Mouse (Mus musculus): ENCODE measurements around the gene Mpg. TPM values are rescaled to one million over a fixed set of nuclear protein-coding genes. Genes with fewer than 3 reads are reported as not detected.

Mpg gene
- polyA plus RNA-seq, 1 experiment from 2014 or later, result 19.2 TPM

- Histone ChIP-seq H3K9ac (ENCODE audit: low read depth, low read length) (no peak overlapping the region), H3K27ac (ENCODE audit: low read depth, low read length) (peak overlapping the region; percentile 69), H3K36me3 (ENCODE audit: control insufficient read depth, insufficient read depth) (peaks cover 11% of the 10 kb centered on the region), H3K27me3 (replicated peaks; ENCODE audit: control insufficient read depth, insufficient read depth, low read length) (no peaks in the 10 kb centered on the region), H3K9me3 (ENCODE audit: control insufficient read depth) (no peaks in the 10 kb centered on the region), H3K4me3 (ENCODE audit: low read depth, low read length) (no peak overlapping the region), H3K4me2 (replicated peaks; ENCODE audit: low read depth) (no peak overlapping the region; the same call in 1 of the 2 replicates), H3K4me1 (replicated peaks; ENCODE audit: control insufficient read depth, insufficient read depth, low read length) (peaks cover 14% of the 10 kb centered on the region; the same call in 1 of the 2 replicates)
- WGBS, result 38% methylated on average over 7 of the region's 7 CpGs
- ATAC-seq, result peak; percentile 16; the same call in 1 of the 2 replicates
- no peak for TF ChIP-seq CTCF (IDR thresholded peaks at IDR 0.05; ENCODE audit: low read depth)
These were observed 842 bp upstream of the Mpg start for GRCm38 (mm10) chr11:32225222-32226104.

- TF ChIP-seq CTCF (IDR thresholded peaks at IDR 0.05; ENCODE audit: low read depth), result no peak
- no peaks in the 10 kb centered on the region for H3K9me3 ChIP-seq (ENCODE audit: control insufficient read depth)
These were observed 736 bp downstream of the Mpg start for GRCm38 (mm10) chr11:32227041-32227440.

GRCm38 (mm10) chr11:32227555-32227954 lies 1.2 kb downstream of the Mpg start:
- Histone ChIP-seq H3K4me3 (ENCODE audit: low read depth, low read length) (no peak overlapping the region), H3K9me3 (ENCODE audit: control insufficient read depth) (no peaks in the 10 kb centered on the region), H3K27me3 (replicated peaks; ENCODE audit: control insufficient read depth, insufficient read depth, low read length) (no peaks in the 10 kb centered on the region), H3K9ac (ENCODE audit: low read depth, low read length) (no peak overlapping the region), H3K4me2 (replicated peaks; ENCODE audit: low read depth) (no peak overlapping the region), H3K4me1 (replicated peaks; ENCODE audit: control insufficient read depth, insufficient read depth, low read length) (peaks cover 11% of the 10 kb centered on the region; the same call in 1 of the 2 replicates), H3K27ac (ENCODE audit: low read depth, low read length) (no peak overlapping the region), H3K36me3 (ENCODE audit: control insufficient read depth, insufficient read depth) (peaks cover 31% of the 10 kb centered on the region)
- TF ChIP-seq CTCF (IDR thresholded peaks at IDR 0.05; ENCODE audit: low read depth), result no peak
- WGBS, result 93% methylated on average over 9 of the region's 9 CpGs
- ATAC-seq, result no peak

More at GRCm38 (mm10) chr11:32227041-32227440, 736 bp downstream of the Mpg start:
- Histone ChIP-seq H3K27me3 (replicated peaks; ENCODE audit: control insufficient read depth, insufficient read depth, low read length) (no peaks in the 10 kb centered on the region), H3K4me3 (ENCODE audit: low read depth, low read length) (peak overlapping the region; percentile 75), H3K36me3 (ENCODE audit: control insufficient read depth, insufficient read depth) (peaks cover 26% of the 10 kb centered on the region), H3K4me2 (replicated peaks; ENCODE audit: low read depth) (peak overlapping the region; percentile 86), H3K9ac (ENCODE audit: low read depth, low read length) (peak overlapping the region; percentile 77), H3K4me1 (replicated peaks; ENCODE audit: control insufficient read depth, insufficient read depth, low read length) (peaks cover 14% of the 10 kb centered on the region; the same call in 1 of the 2 replicates), H3K27ac (ENCODE audit: low read depth, low read length) (peak overlapping the region; percentile 86; the same call in 1 of the 2 replicates)
- 24% methylated on average over 1 of the region's 1 CpGs for WGBS
- ATAC-seq, result no peak

GRCm38 (mm10) chr11:32228292-32228845 lies 2.1 kb downstream of the Mpg start:
- no peak for TF ChIP-seq CTCF (IDR thresholded peaks at IDR 0.05; ENCODE audit: low read depth)
- Histone ChIP-seq H3K4me1 (replicated peaks; ENCODE audit: control insufficient read depth, insufficient read depth, low read length) (peaks cover 10% of the 10 kb centered on the region; the same call in 1 of the 2 replicates), H3K9ac (ENCODE audit: low read depth, low read length) (no peak overlapping the region), H3K27ac (ENCODE audit: low read depth, low read length) (no peak overlapping the region), H3K4me3 (ENCODE audit: low read depth, low read length) (no peak overlapping the region), H3K9me3 (ENCODE audit: control insufficient read depth) (no peaks in the 10 kb centered on the region), H3K36me3 (ENCODE audit: control insufficient read depth, insufficient read depth) (peaks cover 33% of the 10 kb centered on the region), H3K4me2 (replicated peaks; ENCODE audit: low read depth) (no peak overlapping the region), H3K27me3 (replicated peaks; ENCODE audit: control insufficient read depth, insufficient read depth, low read length) (no peaks in the 10 kb centered on the region)
- no peak for ATAC-seq
- WGBS, result 88% methylated on average over 3 of the region's 3 CpGs

- no peaks in the 10 kb centered on the region for H3K9me3 ChIP-seq (ENCODE audit: control insufficient read depth)
- peaks cover 6% of the 10 kb centered on the region; the same call in 1 of the 2 replicates for H3K4me1 ChIP-seq (replicated peaks; ENCODE audit: control insufficient read depth, insufficient read depth, low read length)
- H3K27ac ChIP-seq (ENCODE audit: low read depth, low read length), result no peak overlapping the region
- 86% methylated on average over 4 of the region's 4 CpGs for WGBS
- TF ChIP-seq CTCF (IDR thresholded peaks at IDR 0.05; ENCODE audit: low read depth), result 0 out of 2 replicates have a peak, but pooled peaks have one; percentile 15
- H3K4me3 ChIP-seq (ENCODE audit: low read depth, low read length), result no peak overlapping the region
- H3K4me2 ChIP-seq (replicated peaks; ENCODE audit: low read depth), result no peak overlapping the region
- no peak for ATAC-seq
- peaks cover 48% of the 10 kb centered on the region for H3K36me3 ChIP-seq (ENCODE audit: control insufficient read depth, insufficient read depth)
- no peaks in the 10 kb centered on the region for H3K27me3 ChIP-seq (replicated peaks; ENCODE audit: control insufficient read depth, insufficient read depth, low read length)
- no peak overlapping the region for H3K9ac ChIP-seq (ENCODE audit: low read depth, low read length)
These were observed 3.9 kb downstream of the Mpg start for GRCm38 (mm10) chr11:32230220-32230619.

GRCm38 (mm10) chr11:32231125-32231524 lies 4.8 kb downstream of the Mpg start:
- TF ChIP-seq CTCF (IDR thresholded peaks at IDR 0.05; ENCODE audit: low read depth), result no peak
- Histone ChIP-seq H3K4me2 (replicated peaks; ENCODE audit: low read depth) (no peak overlapping the region), H3K27ac (ENCODE audit: low read depth, low read length) (no peak overlapping the region), H3K9me3 (ENCODE audit: control insufficient read depth) (no peaks in the 10 kb centered on the region), H3K27me3 (replicated peaks; ENCODE audit: control insufficient read depth, insufficient read depth, low read length) (no peaks in the 10 kb centered on the region), H3K4me3 (ENCODE audit: low read depth, low read length) (no peak overlapping the region), H3K4me1 (replicated peaks; ENCODE audit: control insufficient read depth, insufficient read depth, low read length) (0 out of 2 replicates have a peak, but pooled peaks cover under 1% of the 10 kb centered on the region), H3K36me3 (ENCODE audit: control insufficient read depth, insufficient read depth) (peaks cover 48% of the 10 kb centered on the region), H3K9ac (ENCODE audit: low read depth, low read length) (no peak overlapping the region)
- 89% methylated on average over 2 of the region's 2 CpGs for WGBS
- ATAC-seq, result no peak

Measured in intestine, postnatal 0 days (tissue).